Mouse (Mus musculus) C2C12 (cell line): Measurements from ENCODE around the gene Gm26566. TPM values are rescaled to one million over a fixed set of nuclear protein-coding genes. Genes with fewer than 3 reads are reported as not detected.
"Not testable (repeated sequence)": the region's sequence is repeated elsewhere in the genome, so short reads cannot be mapped to it uniquely, and the experiment has no call there.

Source experiments
- H3K27me3 ChIP-seq: one replicate; pipeline ENCODE4 v1.6.1; 2011; ENCODE audit not compliant: control insufficient read depth, insufficient read depth, insufficient read length
- H3K36me3 ChIP-seq: one replicate; pipeline ENCODE4 v1.6.1; 2011; ENCODE audit not compliant: control insufficient read depth, insufficient read depth
- H3K4me3 ChIP-seq: one replicate; pipeline ENCODE4 v1.5.1; 2011; ENCODE audit warnings: mild to moderate bottlenecking, control low read depth; ENCODE audit not compliant: poor library complexity, insufficient read depth, severe bottlenecking
- H3K79me2 ChIP-seq: one replicate; pipeline ENCODE4 v1.6.1; 2011; ENCODE audit not compliant: control insufficient read depth, insufficient read depth
- H3K79me3 ChIP-seq: one replicate; pipeline ENCODE4 v1.6.1; 2011; ENCODE audit warnings: low read depth, control low read depth
- H3ac ChIP-seq: one replicate; pipeline ENCODE3; 2011; ENCODE audit warnings: low read depth; ENCODE audit not compliant: control insufficient read depth, insufficient read length
- CEBPB ChIP-seq: IDR thresholded peaks from one replicate; pipeline ENCODE4 v1.6.1; 2011; ENCODE audit warnings: low read depth, mild to moderate bottlenecking, control low read depth, moderate library complexity
- CTCF ChIP-seq: IDR thresholded peaks from one replicate; pipeline ENCODE4 v1.5.1; 2011; ENCODE audit not compliant: control insufficient read depth, insufficient read depth, insufficient read length
- FOSL1 ChIP-seq: IDR thresholded peaks from one replicate; pipeline ENCODE4 v1.8.0; 2011; ENCODE audit warnings: mild to moderate bottlenecking, low read length; ENCODE audit not compliant: poor library complexity, insufficient read depth, severe bottlenecking
- MAX ChIP-seq: IDR thresholded peaks from one replicate; pipeline ENCODE4 v1.6.1; 2011; ENCODE audit warnings: mild to moderate bottlenecking, control low read depth
- MYOD1 ChIP-seq: IDR thresholded peaks from one replicate; pipeline ENCODE4 v1.6.1; 2011; ENCODE audit warnings: low read depth; ENCODE audit not compliant: control insufficient read depth, insufficient read length
- MYOG ChIP-seq: IDR thresholded peaks from one replicate; pipeline ENCODE4 v1.6.1; 2011; ENCODE audit not compliant: control insufficient read depth, insufficient read length; ENCODE audit errors: extremely low read depth
- USF1 ChIP-seq: IDR thresholded peaks from one replicate; pipeline ENCODE4 v1.6.1; 2011; ENCODE audit warnings: low read depth, mild to moderate bottlenecking, control low read depth, moderate library complexity
- polyA plus RNA-seq: library from polyadenylated mRNA; unstranded; fragments of >200 nt; fragmentation: generic; extraction: Trizol; gene quantifications from one replicate; pipeline ENCODE4 v1.2.1, GENCODE M21; 2012; ENCODE audit warnings: missing spikeins

Gene Gm26566
- polyA plus RNA-seq, 1 experiment = 1.9 TPM

- Histone ChIP-seq H3K79me2 (no peaks in the 10 kb centered on the region), H3K27me3 (no peaks in the 10 kb centered on the region), H3ac (no peak overlapping the region), H3K36me3 (no peaks in the 10 kb centered on the region), H3K79me3 (no peaks in the 10 kb centered on the region), H3K4me3 (no peak overlapping the region)
- TF ChIP-seq MAX (no peak), FOSL1 (no peak), MYOG (no peak), CEBPB (no peak), CTCF (no peak), USF1 (no peak), MYOD1 (no peak)
Measured at GRCm38 (mm10) chr4:88742771-88743371, 21.3 kb downstream of the Gm26566 start.

GRCm38 (mm10) chr4:88744207-88744606 is 22.6 kb downstream of the Gm26566 start:
- Histone ChIP-seq H3ac (no peak overlapping the region), H3K79me2 (no peaks in the 10 kb centered on the region), H3K4me3 (no peak overlapping the region), H3K36me3 (no peaks in the 10 kb centered on the region), H3K79me3 (no peaks in the 10 kb centered on the region), H3K27me3 (no peaks in the 10 kb centered on the region)
- TF ChIP-seq CEBPB = no peak
- TF ChIP-seq FOSL1 = no peak
- TF ChIP-seq CTCF = no peak
- TF ChIP-seq MYOD1 = no peak
- TF ChIP-seq USF1 = no peak
- no peak for TF ChIP-seq MYOG

- no peaks in the 10 kb centered on the region for H3K27me3 ChIP-seq
- no peaks in the 10 kb centered on the region for H3K79me2 ChIP-seq
- H3K79me3 ChIP-seq = no peaks in the 10 kb centered on the region
- H3K36me3 ChIP-seq = no peaks in the 10 kb centered on the region
- no peak for TF ChIP-seq MYOD1
- no peak for TF ChIP-seq MAX
- no peak for TF ChIP-seq CTCF
- no peak for TF ChIP-seq USF1
- no peak for TF ChIP-seq FOSL1
- no peak overlapping the region for H3ac ChIP-seq
- H3K4me3 ChIP-seq = no peak overlapping the region
Measured at GRCm38 (mm10) chr4:88749926-88750325, 28.3 kb downstream of the Gm26566 start.

GRCm38 (mm10) chr4:88754818-88755340 is 33.3 kb downstream of the Gm26566 start, which contains the start of gene Gm13271:
Gene Gm13271 (plus strand): TSS chr4:88754868.
- H3K27me3 ChIP-seq, H3K4me3 ChIP-seq, H3K36me3 ChIP-seq, H3K79me2 ChIP-seq, H3K79me3 ChIP-seq, H3ac ChIP-seq: not testable (repeated sequence)

- not testable (repeated sequence) for H3K79me2 ChIP-seq, H3K79me3 ChIP-seq, H3ac ChIP-seq, H3K36me3 ChIP-seq, H3K27me3 ChIP-seq, H3K4me3 ChIP-seq
Measured at GRCm38 (mm10) chr4:88756581-88757513, 35.2 kb downstream of the Gm26566 start.

GRCm38 (mm10) chr4:88757628-88758031 is 36.0 kb downstream of the Gm26566 start:
- not testable (repeated sequence) for H3K27me3 ChIP-seq, H3K4me3 ChIP-seq, H3K36me3 ChIP-seq, H3K79me2 ChIP-seq, H3ac ChIP-seq, H3K79me3 ChIP-seq

GRCm38 (mm10) chr4:88758751-88759150 is 37.1 kb downstream of the Gm26566 start:
- not testable (repeated sequence) for H3K27me3 ChIP-seq, H3K36me3 ChIP-seq, H3K79me2 ChIP-seq, H3K79me3 ChIP-seq, H3ac ChIP-seq, H3K4me3 ChIP-seq

DNA sequence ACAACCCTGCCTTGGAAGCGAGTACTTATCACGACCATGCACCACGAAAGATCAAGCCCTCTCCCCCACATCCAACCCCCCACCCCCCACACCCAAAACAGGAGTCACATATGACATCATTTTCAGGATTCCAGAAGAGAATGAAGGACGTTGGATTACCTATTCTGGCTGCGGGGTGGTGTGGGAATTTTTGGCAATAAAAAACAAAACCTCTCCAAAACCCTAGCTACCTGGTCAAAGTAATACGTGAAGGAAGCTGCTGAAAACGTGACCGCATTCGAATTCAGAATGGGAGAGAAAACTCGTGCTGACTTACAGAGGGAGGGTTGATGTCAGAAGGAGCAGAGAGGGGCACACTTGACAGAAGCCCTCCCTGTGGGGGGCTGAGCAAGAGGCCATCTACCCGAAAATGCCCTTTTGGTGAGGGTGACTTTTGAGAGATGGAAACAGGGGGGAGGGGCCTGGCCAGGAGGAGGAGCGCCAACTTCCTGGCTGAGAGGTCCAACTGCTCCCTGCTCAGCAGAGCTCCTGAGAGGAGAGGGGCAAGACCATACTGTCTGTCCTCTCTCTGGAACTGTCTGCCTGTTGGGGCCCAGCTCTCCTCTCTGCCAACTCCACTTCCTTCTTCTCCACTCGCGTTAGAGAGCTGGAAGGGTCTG is 38.1 kb downstream of the Gm26566 start, which contains the start of gene Gm13283:
Gene Gm13283, plus strand, starts transcription at position 510 of the 659 bp plus-strand sequence.
- not testable (repeated sequence) for H3K79me2 ChIP-seq, H3ac ChIP-seq, H3K4me3 ChIP-seq, H3K79me3 ChIP-seq, H3K27me3 ChIP-seq, H3K36me3 ChIP-seq

- H3K79me2 ChIP-seq, H3ac ChIP-seq, H3K27me3 ChIP-seq, H3K36me3 ChIP-seq, H3K79me3 ChIP-seq, H3K4me3 ChIP-seq: not testable (repeated sequence)
Measured at GRCm38 (mm10) chr4:88760431-88760830, 38.8 kb downstream of the Gm26566 start.
